Mouse (Mus musculus): Measurements from ENCODE around the gene Ergic1.

DNA sequence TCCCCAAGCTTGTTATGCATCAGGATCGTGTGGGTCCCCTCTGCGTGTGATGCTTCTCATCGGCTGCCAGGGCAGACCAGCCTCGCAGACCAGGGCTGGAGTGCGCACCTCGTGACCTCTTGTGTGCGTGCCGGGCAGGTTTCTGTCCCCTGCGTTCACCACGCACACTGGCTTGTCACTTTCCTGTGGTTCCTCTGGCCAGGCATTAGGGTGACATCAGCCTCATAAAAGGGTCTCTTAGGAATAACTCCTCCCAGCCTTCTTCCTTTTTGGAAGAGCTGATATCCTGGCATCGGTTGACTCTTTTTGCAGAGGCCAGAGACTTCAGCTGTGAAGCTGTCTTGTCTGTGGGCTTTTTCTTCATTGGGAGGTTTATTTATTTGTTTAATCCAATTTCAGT is 12.8 kb downstream of the Ergic1 start:
- TF ChIP-seq POLR2A (IDR thresholded peaks at IDR 0.05; ENCODE audit: borderline replicate concordance, extremely low read depth, low read depth, low read length) = no peak
- TF ChIP-seq CTCF (IDR thresholded peaks at IDR 0.05; ENCODE audit: insufficient read depth, low read length) = no peak

Data from lung, adult 2 months (tissue).